Mouse (Mus musculus) forebrain, embryonic 15.5 days (tissue): ENCODE measurements around the gene Gja10. TPM values are rescaled to one million over a fixed set of nuclear protein-coding genes. Genes with fewer than 3 reads are reported as not detected.

Experiments used
- ATAC-seq: fragments of 200-750 bp; cut with Nextera tagmentation; replicated peaks from 2 replicates; pipeline ENCODE4 v1.8.0; 2017; ENCODE audit warnings: mild to moderate bottlenecking, moderate TSS enrichment, moderate library complexity
- H3K27ac ChIP-seq: fragments of 300-500 bp; sonication (generic); replicated peaks from 2 replicates; pipeline ENCODE4 v1.5.1; 2015; ENCODE audit warnings: mild to moderate bottlenecking, inconsistent platforms
- H3K27me3 ChIP-seq: fragments of 300-500 bp; sonication (generic); 2 replicates; pipeline ENCODE4 v1.6.1; 2015; ENCODE audit warnings: inconsistent platforms
- H3K36me3 ChIP-seq: fragments of 300-500 bp; sonication (generic); 2 replicates; pipeline ENCODE4 v1.6.1; 2015; ENCODE audit warnings: mild to moderate bottlenecking, inconsistent platforms
- H3K4me1 ChIP-seq: fragments of 300-500 bp; sonication (generic); 2 replicates; pipeline ENCODE4 v1.6.1; 2015; ENCODE audit warnings: inconsistent platforms
- H3K4me2 ChIP-seq: fragments of 300-500 bp; sonication (generic); replicated peaks from 2 replicates; pipeline ENCODE4 v1.6.1; 2015; ENCODE audit warnings: mild to moderate bottlenecking, inconsistent platforms
- H3K4me3 ChIP-seq: fragments of 300-500 bp; sonication (generic); 2 replicates; pipeline ENCODE4 v1.5.1; 2015; ENCODE audit warnings: mild to moderate bottlenecking, inconsistent platforms
- H3K9ac ChIP-seq: fragments of 300-500 bp; sonication (generic); replicated peaks from 2 replicates; pipeline ENCODE4 v1.6.1; 2015; ENCODE audit warnings: mild to moderate bottlenecking, inconsistent platforms
- H3K9me3 ChIP-seq: fragments of 300-500 bp; sonication (generic); 2 replicates; pipeline ENCODE4 v1.6.1; 2016; ENCODE audit warnings: inconsistent platforms
- WGBS: fragments of 180-500 bp; shearing (Covaris S2); methylation state at CpG from one replicate; pipeline ENCODE4 v1.1.7; 2015; ENCODE audit warnings: mixed read lengths; 5-methylcytosine and 5-hydroxymethylcytosine counted together
- polyA plus RNA-seq: library from polyadenylated mRNA; unstranded; fragments of >200 nt; fragmentation: Nextera tagmentation; extraction: Ambion mirVana; gene quantifications from 2 replicates; pipeline ENCODE4 v1.2.1, GENCODE M21; 2015

Gja10 gene
- polyA plus RNA-seq, result not detected in 2 replicates

DNA sequence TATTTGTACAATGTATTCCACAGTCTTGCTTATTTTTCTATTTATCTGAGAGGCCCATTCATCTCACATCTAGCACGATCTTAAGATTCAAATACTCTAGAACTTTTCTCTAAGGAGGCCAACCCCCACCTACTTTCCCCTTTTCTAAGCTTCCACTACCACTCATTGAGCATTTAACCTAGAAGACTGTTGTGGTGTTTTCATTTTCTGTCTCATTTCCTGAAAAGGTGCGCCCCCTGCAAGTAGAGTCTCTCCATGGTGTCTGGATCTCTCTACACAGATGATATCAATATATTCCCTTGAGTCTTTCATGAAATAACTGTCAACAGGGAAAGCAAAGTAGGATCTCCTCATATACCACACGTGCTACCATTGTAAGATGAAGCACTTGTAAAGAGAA is at the start of gene Gja10:
Gene Gja10, minus strand, starts transcription at position 101 of the 400 bp plus-strand sequence.
- no peaks in the 10 kb centered on the region for H3K4me1 ChIP-seq
- H3K4me3 ChIP-seq, result no peak within 1 kb of the TSS

DNA sequence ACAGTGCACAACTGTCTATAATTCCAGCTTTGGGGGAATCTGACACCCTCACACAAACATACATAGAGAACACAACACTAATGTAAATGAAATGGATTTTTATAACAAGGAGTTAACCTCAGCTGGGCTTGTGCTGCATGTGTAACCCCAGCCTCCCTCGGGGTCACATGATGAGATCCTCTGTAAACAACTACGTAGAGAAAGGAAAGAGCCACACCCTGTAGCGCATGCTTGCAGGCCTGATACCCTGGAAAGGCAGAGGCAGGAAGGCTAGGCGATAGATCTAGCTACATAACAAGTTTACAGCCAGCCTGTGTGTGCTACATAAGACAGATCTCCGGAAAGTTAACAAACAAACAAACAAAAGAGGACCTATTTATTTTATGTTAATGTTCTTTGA is 49.1 kb upstream of the Gja10 start:
- no peak for ATAC-seq
- WGBS, result 94% methylated on average over 5 of the region's 5 CpGs
- H3K9me3 ChIP-seq, result no peaks in the 10 kb centered on the region
- H3K9ac ChIP-seq, result no peak overlapping the region
- no peak overlapping the region for H3K4me2 ChIP-seq
- H3K27ac ChIP-seq, result no peak overlapping the region
- no peaks in the 10 kb centered on the region for H3K27me3 ChIP-seq
- no peak overlapping the region for H3K4me3 ChIP-seq
- peaks cover 5% of the 10 kb centered on the region; the same call in 1 of the 2 replicates for H3K4me1 ChIP-seq
- peaks cover 35% of the 10 kb centered on the region for H3K36me3 ChIP-seq

More for the DNA sequence above, at the start of gene Gja10:
- no peaks in the 10 kb centered on the region for H3K36me3 ChIP-seq
- no peaks in the 10 kb centered on the region for H3K9me3 ChIP-seq
- WGBS, result 74% methylated on average over 3 of the region's 3 CpGs
- H3K9ac ChIP-seq, result no peak within 1 kb of the TSS
- H3K27me3 ChIP-seq, result no peaks in the 10 kb centered on the region
- H3K4me2 ChIP-seq, result no peak within 1 kb of the TSS
- ATAC-seq, result no peak
- no peak within 1 kb of the TSS for H3K27ac ChIP-seq

DNA sequence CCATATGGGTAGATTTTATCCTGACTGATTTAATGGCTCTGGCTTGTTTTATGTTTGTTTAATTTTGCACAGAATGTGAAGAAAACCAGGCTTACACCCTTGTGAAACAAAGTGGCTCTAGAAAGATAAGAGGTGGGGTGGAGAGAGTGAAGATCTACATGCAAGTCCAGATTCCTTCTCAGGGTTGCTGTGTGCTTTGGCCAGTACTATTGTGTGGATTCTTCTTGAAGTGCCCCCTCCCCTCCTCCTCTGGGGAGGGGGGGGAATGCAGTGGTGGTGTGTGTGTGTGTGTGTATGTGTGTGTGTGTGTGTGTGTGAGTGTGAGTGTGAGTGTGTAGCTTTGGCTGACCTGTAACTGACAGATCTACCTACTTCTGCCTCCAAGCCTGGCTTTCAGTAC is 19.1 kb upstream of the Gja10 start:
- Histone ChIP-seq H3K27me3 (no peaks in the 10 kb centered on the region), H3K27ac (no peak overlapping the region), H3K4me3 (no peak overlapping the region), H3K36me3 (0 out of 2 replicates have a peak, but pooled peaks cover 2% of the 10 kb centered on the region), H3K4me1 (peaks cover 9% of the 10 kb centered on the region; the same call in 1 of the 2 replicates), H3K4me2 (no peak overlapping the region), H3K9ac (no peak overlapping the region), H3K9me3 (no peaks in the 10 kb centered on the region)
- ATAC-seq, result no peak

GRCm38 (mm10) chr4:32615034-32615881 is 12.7 kb upstream of the Gja10 start, which contains the start of gene Casp8ap2:
Gene Casp8ap2 (plus strand): TSS chr4:32615451.
- Histone ChIP-seq H3K4me2 (peak within 1 kb of the TSS; percentile 66), H3K36me3 (no peaks in the 10 kb centered on the region), H3K4me1 (peaks cover 18% of the 10 kb centered on the region), H3K9me3 (no peaks in the 10 kb centered on the region), H3K27ac (peak within 1 kb of the TSS; percentile 93), H3K4me3 (peak within 1 kb of the TSS; percentile 98), H3K9ac (peak within 1 kb of the TSS; percentile 71), H3K27me3 (no peaks in the 10 kb centered on the region)
- peak; percentile 99 for ATAC-seq
- under 1% methylated on average over 67 of the region's 67 CpGs for WGBS

DNA sequence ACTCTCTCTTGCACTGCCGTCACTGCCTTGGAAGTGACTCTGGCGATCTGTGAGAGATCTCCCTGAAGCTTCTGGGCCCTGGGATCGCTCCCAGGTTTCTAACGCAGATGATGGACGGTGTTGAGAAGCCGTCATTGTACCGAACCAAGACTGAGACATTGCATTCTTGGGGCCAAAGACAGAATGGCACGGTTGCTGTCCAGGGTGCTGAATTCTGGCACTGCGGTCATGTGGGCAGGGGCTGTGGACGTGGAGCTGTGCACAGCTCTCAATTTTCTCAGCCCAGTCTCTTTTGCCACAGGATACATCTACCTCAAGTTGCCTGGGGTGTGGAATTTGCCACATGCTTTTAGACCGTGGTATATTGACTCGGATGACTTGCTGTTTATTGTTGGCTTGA is 1.4 kb downstream of the Gja10 start:
- no peaks in the 10 kb centered on the region for H3K9me3 ChIP-seq
- H3K27me3 ChIP-seq, result no peaks in the 10 kb centered on the region
- H3K9ac ChIP-seq, result no peak overlapping the region
- no peaks in the 10 kb centered on the region for H3K36me3 ChIP-seq
- no peak overlapping the region for H3K27ac ChIP-seq
- no peak overlapping the region for H3K4me3 ChIP-seq
- no peak for ATAC-seq
- H3K4me1 ChIP-seq, result no peaks in the 10 kb centered on the region
- no peak overlapping the region for H3K4me2 ChIP-seq
- 25% methylated on average over 12 of the region's 12 CpGs for WGBS

DNA sequence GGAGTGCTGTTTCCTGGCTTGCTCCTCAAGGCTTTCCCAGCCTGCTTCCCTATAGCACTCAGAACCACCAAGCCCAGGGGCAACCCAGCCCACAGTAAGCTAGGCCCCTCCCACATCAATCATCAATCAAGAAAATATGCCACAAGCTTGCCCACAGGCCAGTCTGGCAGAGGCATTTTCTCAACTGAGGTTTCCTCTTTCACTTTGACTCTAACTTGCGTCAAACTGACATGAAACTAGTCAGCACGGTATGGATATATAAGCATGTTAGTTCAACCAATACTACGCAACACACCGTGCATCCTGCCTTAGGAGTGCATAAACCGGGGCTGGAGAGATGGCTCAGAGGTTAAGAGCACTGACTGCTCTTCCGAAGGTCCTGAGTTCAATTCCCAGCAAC is 14.3 kb downstream of the Gja10 start:
- Histone ChIP-seq H3K9ac (no peak overlapping the region), H3K27ac (no peak overlapping the region), H3K9me3 (no peaks in the 10 kb centered on the region), H3K36me3 (no peaks in the 10 kb centered on the region), H3K27me3 (no peaks in the 10 kb centered on the region), H3K4me3 (no peak overlapping the region), H3K4me1 (no peaks in the 10 kb centered on the region), H3K4me2 (no peak overlapping the region)
- WGBS, result 91% methylated on average over 6 of the region's 6 CpGs
- no peak for ATAC-seq

DNA sequence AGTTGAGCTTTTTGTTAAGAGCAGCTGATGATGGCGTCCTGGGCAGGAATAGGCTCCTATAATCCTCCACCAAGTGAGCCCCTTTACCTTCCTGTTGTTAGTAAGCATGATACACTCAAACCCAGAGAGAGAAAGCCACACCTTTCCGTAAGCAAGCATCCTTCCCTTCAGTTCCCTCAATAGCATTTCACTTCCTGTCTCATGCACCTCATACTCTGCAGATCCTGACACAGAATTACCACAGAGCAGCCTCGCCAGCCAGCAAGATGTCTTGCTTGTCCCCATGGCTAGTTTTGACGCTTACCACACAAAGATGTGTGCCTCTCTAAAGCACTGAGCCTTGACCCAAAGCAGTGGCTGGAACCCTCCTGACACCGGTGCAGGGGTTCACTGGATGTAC is 15.0 kb downstream of the Gja10 start:
- WGBS, result 94% methylated on average over 5 of the region's 5 CpGs
- H3K27me3 ChIP-seq, result no peaks in the 10 kb centered on the region
- no peaks in the 10 kb centered on the region for H3K4me1 ChIP-seq
- no peaks in the 10 kb centered on the region for H3K9me3 ChIP-seq
- no peak overlapping the region for H3K27ac ChIP-seq
- no peak overlapping the region for H3K4me3 ChIP-seq
- H3K36me3 ChIP-seq, result no peaks in the 10 kb centered on the region
- no peak overlapping the region for H3K9ac ChIP-seq
- ATAC-seq, result no peak
- no peak overlapping the region for H3K4me2 ChIP-seq

DNA sequence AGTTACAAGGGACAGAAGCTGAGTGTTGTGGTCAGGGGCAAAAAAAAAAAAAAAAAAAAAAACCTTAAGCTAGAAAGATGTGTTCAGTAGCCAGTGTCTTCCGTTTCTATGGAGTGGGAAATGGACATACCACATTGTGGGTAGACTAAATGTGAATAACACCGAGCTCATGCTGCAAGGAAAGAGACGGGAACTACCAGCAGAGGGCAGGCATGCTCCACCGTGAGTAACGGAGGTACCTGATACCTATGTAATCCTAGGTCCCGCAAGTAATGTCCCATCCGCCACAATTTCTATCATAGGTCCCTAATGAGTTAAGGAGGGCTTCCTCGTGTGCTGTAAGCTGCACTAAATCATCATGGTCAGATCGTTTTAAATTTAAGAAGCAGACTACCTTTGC is 16.0 kb downstream of the Gja10 start:
- Histone ChIP-seq H3K9ac (no peak overlapping the region), H3K4me1 (no peaks in the 10 kb centered on the region), H3K27ac (no peak overlapping the region), H3K36me3 (no peaks in the 10 kb centered on the region), H3K27me3 (no peaks in the 10 kb centered on the region), H3K4me2 (no peak overlapping the region), H3K4me3 (no peak overlapping the region), H3K9me3 (no peaks in the 10 kb centered on the region)
- 13% methylated on average over 9 of the region's 9 CpGs for WGBS
- ATAC-seq, result 0 out of 2 replicates have a peak, but pooled peaks have one; percentile 36

GRCm38 (mm10) chr4:32584181-32584580 is 18.4 kb downstream of the Gja10 start:
- no peak overlapping the region for H3K27ac ChIP-seq
- no peak overlapping the region for H3K9ac ChIP-seq
- WGBS, result 56% methylated on average over 6 of the region's 6 CpGs

GRCm38 (mm10) chr4:32579850-32580249 is 22.7 kb downstream of the Gja10 start:
- Histone ChIP-seq H3K4me1 (peaks cover 6% of the 10 kb centered on the region; the same call in 1 of the 2 replicates), H3K9ac (no peak overlapping the region), H3K9me3 (no peaks in the 10 kb centered on the region), H3K36me3 (peaks cover 24% of the 10 kb centered on the region), H3K27ac (no peak overlapping the region), H3K27me3 (no peaks in the 10 kb centered on the region), H3K4me3 (no peak overlapping the region), H3K4me2 (no peak overlapping the region)
- WGBS, result 85% methylated on average over 8 of the region's 8 CpGs
- ATAC-seq, result no peak

More at GRCm38 (mm10) chr4:32584181-32584580, 18.4 kb downstream of the Gja10 start:
- Histone ChIP-seq H3K9me3 (no peaks in the 10 kb centered on the region), H3K4me1 (peaks cover 6% of the 10 kb centered on the region; the same call in 1 of the 2 replicates), H3K27me3 (no peaks in the 10 kb centered on the region), H3K36me3 (peaks cover 6% of the 10 kb centered on the region; the same call in 1 of the 2 replicates), H3K4me3 (no peak overlapping the region), H3K4me2 (no peak overlapping the region)
- ATAC-seq, result no peak

GRCm38 (mm10) chr4:32575165-32575564 is 27.4 kb downstream of the Gja10 start:
- Histone ChIP-seq H3K4me3 (no peak overlapping the region), H3K9ac (no peak overlapping the region), H3K27ac (no peak overlapping the region), H3K4me2 (no peak overlapping the region), H3K9me3 (no peaks in the 10 kb centered on the region), H3K27me3 (no peaks in the 10 kb centered on the region), H3K4me1 (peaks cover 12% of the 10 kb centered on the region), H3K36me3 (peaks cover 22% of the 10 kb centered on the region)
- no peak for ATAC-seq
- WGBS, result 82% methylated on average over 9 of the region's 9 CpGs

DNA sequence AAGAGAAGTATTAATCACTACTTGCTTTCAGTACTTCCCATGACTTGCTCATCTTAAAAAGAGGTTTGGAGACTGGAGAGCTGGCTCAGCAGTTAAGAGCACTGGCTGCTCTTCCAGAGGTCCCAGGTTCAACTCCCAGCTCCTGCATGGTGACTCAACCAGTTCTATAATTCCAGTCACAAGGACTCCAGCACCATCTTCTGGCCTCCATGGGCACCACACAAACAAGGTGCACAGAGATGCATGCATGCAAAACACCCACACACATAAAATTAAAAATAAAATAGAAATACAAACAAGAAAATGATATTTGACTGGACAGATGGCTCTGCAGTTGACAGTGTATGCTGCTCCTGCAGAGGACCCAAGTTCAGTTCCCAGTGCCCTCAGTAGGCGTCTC is 28.0 kb downstream of the Gja10 start:
- H3K36me3 ChIP-seq, result peaks cover 18% of the 10 kb centered on the region
- no peak overlapping the region for H3K9ac ChIP-seq
- ATAC-seq, result no peak
- peaks cover 18% of the 10 kb centered on the region for H3K4me1 ChIP-seq
- no peak overlapping the region for H3K4me3 ChIP-seq
- no peaks in the 10 kb centered on the region for H3K9me3 ChIP-seq
- H3K27me3 ChIP-seq, result no peaks in the 10 kb centered on the region
- no peak overlapping the region for H3K27ac ChIP-seq
- H3K4me2 ChIP-seq, result no peak overlapping the region
- 97% methylated on average over 1 of the region's 1 CpGs for whole genome bisulfite sequencing
